Mouse (Mus musculus) hindbrain, embryonic 13.5 days (tissue): Measurements from ENCODE around the gene Ccdc73. TPM values are rescaled to one million over a fixed set of nuclear protein-coding genes. Genes with fewer than 3 reads are reported as not detected.
"Not testable (repeated sequence)": the region's sequence is repeated elsewhere in the genome, so short reads cannot be mapped to it uniquely, and the experiment has no call there.

Source experiments
- ATAC-seq: fragments of 200-750 bp; cut with Nextera tagmentation; 2 replicates; pipeline ENCODE4 v1.8.0; 2017; ENCODE audit warnings: moderate TSS enrichment; ENCODE audit not compliant: low FRiP score
- H3K27ac ChIP-seq: fragments of 300-500 bp; sonication (generic); 2 replicates; pipeline ENCODE4 v1.5.1; 2015; ENCODE audit warnings: inconsistent platforms, mild to moderate bottlenecking, moderate library complexity
- H3K27me3 ChIP-seq: fragments of 300-500 bp; sonication (generic); 2 replicates; pipeline ENCODE4 v1.6.1; 2015; ENCODE audit warnings: mild to moderate bottlenecking, inconsistent platforms
- H3K36me3 ChIP-seq: fragments of 300-500 bp; sonication (generic); 2 replicates; pipeline ENCODE4 v1.6.1; 2015; ENCODE audit warnings: mild to moderate bottlenecking, inconsistent platforms
- H3K4me1 ChIP-seq: fragments of 300-500 bp; sonication (generic); replicated peaks from 2 replicates; pipeline ENCODE4 v1.6.1; 2015; ENCODE audit warnings: inconsistent platforms
- H3K4me2 ChIP-seq: fragments of 300-500 bp; sonication (generic); 2 replicates; pipeline ENCODE4 v1.6.1; 2015; ENCODE audit warnings: inconsistent platforms, mild to moderate bottlenecking, moderate library complexity
- H3K4me3 ChIP-seq: fragments of 300-500 bp; sonication (generic); 2 replicates; pipeline ENCODE4 v1.5.1; 2015; ENCODE audit warnings: mild to moderate bottlenecking, inconsistent platforms
- H3K9ac ChIP-seq: fragments of 300-500 bp; sonication (generic); 2 replicates; pipeline ENCODE4 v1.6.1; 2015; ENCODE audit warnings: mild to moderate bottlenecking, inconsistent platforms
- H3K9me3 ChIP-seq: fragments of 300-500 bp; sonication (generic); 2 replicates; pipeline ENCODE4 v1.6.1; 2016; ENCODE audit warnings: inconsistent platforms
- WGBS: fragments of 180-500 bp; shearing (Covaris S2); methylation state at CpG from one replicate; pipeline ENCODE4 v1.1.7; 2015; 5-methylcytosine and 5-hydroxymethylcytosine counted together
- polyA plus RNA-seq: library from polyadenylated mRNA; unstranded; fragments of >200 nt; fragmentation: Nextera tagmentation; extraction: Ambion mirVana; gene quantifications from 2 replicates; pipeline ENCODE4 v1.2.1, GENCODE M21; 2015

Ccdc73 gene
- polyA plus RNA-seq, 1 experiment from 2014 or later = 7.1 TPM

DNA sequence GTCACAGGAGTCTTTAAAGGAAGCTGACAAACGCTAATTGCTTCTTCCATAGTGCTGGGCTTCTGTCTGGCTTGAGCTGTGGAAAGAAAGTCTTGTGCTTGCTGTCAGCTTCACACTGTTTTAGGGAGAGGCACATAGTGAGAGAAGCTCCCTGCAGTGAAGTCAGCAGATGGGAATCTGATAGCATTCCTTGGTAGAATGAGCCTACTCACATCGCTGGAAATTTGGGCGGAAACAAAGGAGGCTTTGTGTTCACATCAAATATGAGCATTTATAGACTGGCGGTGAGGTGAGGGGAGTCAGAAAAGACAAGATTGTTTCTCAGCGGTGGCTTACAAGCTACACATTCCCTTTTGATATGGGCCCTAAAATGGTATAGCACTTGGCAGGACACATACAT lies 15.9 kb upstream of the Ccdc73 start:
- no peak overlapping the region for H3K9ac ChIP-seq

DNA sequence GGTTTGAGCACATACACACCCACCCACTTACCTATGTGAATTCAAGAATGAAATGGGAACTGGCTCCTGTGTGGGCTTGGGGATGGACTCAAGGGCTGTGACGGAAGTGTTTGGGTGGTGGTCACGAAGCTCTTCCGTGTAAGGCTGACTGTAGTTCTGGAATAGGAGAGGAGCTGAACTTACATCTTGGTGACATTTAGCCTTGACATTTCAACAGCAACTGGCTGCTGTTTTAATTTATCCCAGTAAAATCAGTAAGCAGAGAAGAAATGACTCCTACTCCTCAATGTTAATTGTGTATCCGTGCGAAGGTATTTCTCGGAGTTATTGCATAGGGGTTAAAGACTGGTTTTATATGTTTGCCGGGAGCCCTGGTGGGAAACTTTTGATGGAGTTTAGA lies 15.1 kb upstream of the Ccdc73 start:
- H3K4me3 ChIP-seq = no peak overlapping the region
- H3K9me3 ChIP-seq = no peaks in the 10 kb centered on the region
- 90% methylated on average over 7 of the region's 7 CpGs for WGBS
- H3K4me2 ChIP-seq = no peak overlapping the region
- H3K4me1 ChIP-seq = peaks cover 11% of the 10 kb centered on the region
- H3K36me3 ChIP-seq = no peaks in the 10 kb centered on the region
- H3K9ac ChIP-seq = no peak overlapping the region
- no peak overlapping the region for H3K27ac ChIP-seq
- H3K27me3 ChIP-seq = peaks cover 32% of the 10 kb centered on the region
- ATAC-seq = no peak

More for the DNA sequence above, 15.9 kb upstream of the Ccdc73 start:
- H3K4me3 ChIP-seq = no peak overlapping the region
- H3K4me2 ChIP-seq = no peak overlapping the region
- 22% methylated on average over 5 of the region's 5 CpGs for WGBS
- peaks cover 11% of the 10 kb centered on the region for H3K4me1 ChIP-seq
- H3K27me3 ChIP-seq = peaks cover 32% of the 10 kb centered on the region
- H3K9me3 ChIP-seq = no peaks in the 10 kb centered on the region
- H3K36me3 ChIP-seq = no peaks in the 10 kb centered on the region
- ATAC-seq = no peak
- H3K27ac ChIP-seq = no peak overlapping the region

DNA sequence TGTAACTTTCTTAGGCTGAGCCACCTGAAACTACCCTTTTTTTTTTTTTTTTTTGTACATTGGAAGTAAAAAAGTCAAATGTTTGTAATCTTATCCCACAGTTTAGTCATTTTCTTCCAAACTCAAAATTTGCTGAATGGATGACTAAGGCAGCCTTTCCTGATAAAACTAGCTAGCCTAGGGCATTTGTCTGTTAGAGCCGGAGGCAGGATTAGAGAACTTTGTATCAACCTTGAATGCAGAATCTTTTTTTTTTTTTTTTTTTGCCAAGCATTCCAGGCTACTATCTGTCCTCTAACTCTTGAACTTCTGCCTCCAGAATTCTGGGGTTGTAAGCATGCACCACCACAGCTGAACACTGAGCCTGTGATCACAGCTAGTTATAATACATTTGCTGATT lies 12.8 kb upstream of the Ccdc73 start:
- H3K27me3 ChIP-seq = peaks cover 14% of the 10 kb centered on the region; the same call in 1 of the 2 replicates
- H3K4me3 ChIP-seq = no peak overlapping the region
- peaks cover 1% of the 10 kb centered on the region; the same call in 1 of the 2 replicates for H3K4me1 ChIP-seq
- H3K36me3 ChIP-seq = no peaks in the 10 kb centered on the region
- 93% methylated on average over 1 of the region's 1 CpGs for WGBS
- ATAC-seq = no peak
- H3K9ac ChIP-seq = no peak overlapping the region
- no peak overlapping the region for H3K4me2 ChIP-seq
- no peak overlapping the region for H3K27ac ChIP-seq
- H3K9me3 ChIP-seq = no peaks in the 10 kb centered on the region

DNA sequence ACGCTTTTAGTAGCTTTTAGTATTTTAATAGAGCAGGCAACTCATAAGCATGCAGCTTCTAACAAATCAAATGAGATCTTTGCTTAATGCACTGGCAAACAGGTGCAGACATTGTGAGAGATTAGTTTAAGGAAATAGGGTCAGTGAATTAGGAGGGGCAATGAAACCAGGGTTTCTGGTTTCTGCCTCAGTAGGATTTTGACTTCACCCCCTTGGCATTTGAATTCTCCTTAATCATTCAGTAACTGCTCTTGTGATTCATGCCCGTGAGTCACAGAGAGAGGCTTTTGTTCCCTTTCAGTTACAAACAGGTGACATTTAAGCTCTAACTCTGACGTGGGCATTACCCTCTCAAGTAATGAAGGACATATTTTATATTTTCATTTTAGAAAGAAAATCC lies 11.9 kb upstream of the Ccdc73 start:
- Histone ChIP-seq H3K9me3 (no peaks in the 10 kb centered on the region), H3K36me3 (no peaks in the 10 kb centered on the region), H3K9ac (no peak overlapping the region), H3K4me3 (no peak overlapping the region), H3K4me1 (no peaks in the 10 kb centered on the region), H3K27ac (no peak overlapping the region), H3K4me2 (no peak overlapping the region), H3K27me3 (peaks cover 10% of the 10 kb centered on the region; the same call in 1 of the 2 replicates)
- 31% methylated on average over 3 of the region's 3 CpGs for WGBS
- ATAC-seq = no peak

DNA sequence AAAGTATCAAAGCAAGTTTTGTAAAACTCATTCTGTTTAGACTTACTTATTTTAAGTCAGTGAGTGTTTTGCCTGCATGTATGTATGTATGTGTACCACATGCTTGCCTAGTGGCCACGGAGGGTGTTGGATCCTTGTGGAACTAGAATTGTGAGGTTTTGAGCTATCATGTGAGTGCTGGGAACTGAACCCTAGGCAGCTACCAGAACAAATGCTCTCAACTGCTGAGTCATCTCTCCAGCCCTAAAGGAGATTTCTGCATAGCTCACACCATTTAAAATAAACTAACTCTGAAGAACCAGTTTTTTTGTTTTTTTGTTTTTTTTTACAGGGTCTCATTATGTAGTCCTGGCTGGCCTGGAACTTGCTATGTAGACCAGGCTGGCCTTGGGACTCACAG lies 11.4 kb upstream of the Ccdc73 start:
- Histone ChIP-seq H3K4me3 (no peak overlapping the region), H3K4me1 (no peaks in the 10 kb centered on the region), H3K27me3 (peaks cover 5% of the 10 kb centered on the region; the same call in 1 of the 2 replicates), H3K9me3 (no peaks in the 10 kb centered on the region), H3K36me3 (no peaks in the 10 kb centered on the region), H3K9ac (no peak overlapping the region), H3K27ac (no peak overlapping the region), H3K4me2 (no peak overlapping the region)
- no peak for ATAC-seq
- 54% methylated on average over 1 of the region's 1 CpGs for WGBS

DNA sequence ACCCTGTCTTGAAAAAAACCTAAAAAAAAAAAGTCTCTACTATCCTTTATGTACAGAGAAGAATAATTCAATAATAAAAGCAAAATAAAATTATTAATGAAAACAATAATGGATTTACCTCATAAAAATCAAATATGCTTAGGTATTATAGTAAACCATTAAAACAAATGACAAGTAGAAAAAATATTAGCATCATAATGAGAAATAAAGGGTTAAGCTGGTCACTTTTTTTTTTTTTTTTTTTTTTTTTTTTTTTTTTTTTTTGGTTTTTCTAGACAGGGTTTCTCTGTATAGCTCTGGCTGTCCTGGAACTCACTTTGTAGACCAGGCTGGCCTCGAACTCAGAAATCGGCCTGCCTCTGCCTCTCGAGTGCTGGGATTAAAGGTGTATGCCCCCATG lies 9.5 kb upstream of the Ccdc73 start:
- not testable (repeated sequence) for H3K4me3 ChIP-seq, H3K9ac ChIP-seq, H3K4me1 ChIP-seq, H3K27me3 ChIP-seq, H3K36me3 ChIP-seq, H3K9me3 ChIP-seq, H3K27ac ChIP-seq, ATAC-seq, H3K4me2 ChIP-seq
- 94% methylated on average over 3 of the region's 3 CpGs for WGBS

DNA sequence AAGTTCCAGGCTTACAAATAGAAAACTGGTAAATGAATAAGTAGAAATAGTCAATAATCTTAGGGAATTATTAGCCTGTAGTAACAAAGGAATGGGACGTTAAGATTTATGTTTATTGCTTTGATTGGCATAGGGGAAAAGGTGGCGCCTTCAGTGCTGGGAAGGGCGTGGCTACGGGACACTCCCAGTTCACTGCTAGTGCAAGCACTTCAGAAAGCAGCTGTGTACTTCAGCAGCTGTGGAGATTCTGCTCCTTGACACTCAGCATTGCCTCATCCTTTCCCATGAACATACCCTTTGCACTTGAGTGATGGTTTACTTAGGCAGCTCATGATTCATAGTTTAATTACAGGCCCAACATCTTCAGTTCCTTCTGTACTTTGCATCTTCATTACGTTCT lies 8.5 kb upstream of the Ccdc73 start:
- Histone ChIP-seq H3K27ac (no peak overlapping the region), H3K4me2 (no peak overlapping the region), H3K36me3 (no peaks in the 10 kb centered on the region), H3K4me1 (no peaks in the 10 kb centered on the region), H3K27me3 (no peaks in the 10 kb centered on the region), H3K4me3 (no peak overlapping the region), H3K9ac (no peak overlapping the region), H3K9me3 (no peaks in the 10 kb centered on the region)
- no peak for ATAC-seq
- 91% methylated on average over 5 of the region's 5 CpGs for WGBS

DNA sequence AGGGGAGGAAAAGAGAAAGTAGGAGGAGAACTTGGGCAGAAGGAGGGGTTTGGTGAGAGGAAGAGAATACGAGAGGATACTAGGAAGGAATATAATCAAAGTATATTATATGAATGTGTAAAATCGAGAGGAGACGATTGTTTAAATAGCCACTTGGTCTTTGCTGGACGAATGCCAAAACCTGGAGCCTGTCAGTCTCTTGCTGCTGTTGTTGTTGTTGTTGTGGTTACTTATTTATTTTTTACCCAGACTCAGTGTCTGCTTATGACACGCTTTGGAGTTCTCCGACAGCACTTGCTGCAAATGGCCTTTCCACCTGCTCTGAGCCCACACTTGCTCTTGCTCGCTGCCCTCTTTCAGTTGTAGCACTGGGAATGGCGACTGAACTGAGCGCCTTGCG lies 7.2 kb upstream of the Ccdc73 start:
- ATAC-seq = no peak
- Histone ChIP-seq H3K27me3 (no peaks in the 10 kb centered on the region), H3K4me2 (no peak overlapping the region), H3K9me3 (no peaks in the 10 kb centered on the region), H3K36me3 (no peaks in the 10 kb centered on the region), H3K27ac (no peak overlapping the region), H3K4me1 (no peaks in the 10 kb centered on the region), H3K9ac (no peak overlapping the region), H3K4me3 (no peak overlapping the region)
- WGBS = 85% methylated on average over 10 of the region's 10 CpGs

DNA sequence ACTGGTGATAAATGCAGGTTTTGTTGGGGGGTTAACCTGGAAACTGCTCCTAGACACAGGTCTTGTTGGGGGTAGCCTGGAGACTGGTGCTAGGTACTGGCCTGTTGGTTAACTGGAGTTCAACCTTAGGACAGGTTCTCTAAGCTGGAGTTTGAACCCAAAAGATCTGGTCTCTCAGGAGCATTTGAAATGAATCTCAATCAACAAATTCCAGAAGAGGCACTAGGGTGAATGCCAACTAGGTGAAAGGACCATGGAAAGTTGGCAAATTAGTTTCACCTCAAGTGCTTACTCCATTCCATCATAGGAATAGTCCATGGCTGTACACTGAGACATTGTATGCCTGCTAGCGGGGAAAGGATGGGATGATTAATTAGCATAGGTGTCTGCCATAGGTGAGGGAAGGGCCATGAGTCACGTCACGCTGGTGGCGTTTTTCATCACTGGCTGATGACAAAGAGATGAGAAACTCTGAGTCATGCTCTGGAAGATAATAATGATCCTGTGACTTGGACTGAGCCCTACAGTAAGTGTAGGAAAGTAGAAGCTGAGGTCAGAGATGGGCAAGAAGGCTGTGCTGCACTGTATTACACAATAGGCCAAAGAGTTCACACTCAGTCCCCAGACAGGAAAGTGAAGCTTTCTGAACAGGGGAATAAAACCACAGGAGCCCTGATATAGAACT lies 3.3 kb upstream of the Ccdc73 start:
- no peak for ATAC-seq
- no peaks in the 10 kb centered on the region for H3K36me3 ChIP-seq
- 91% methylated on average over 4 of the region's 4 CpGs for WGBS
- H3K4me1 ChIP-seq = no peaks in the 10 kb centered on the region
- H3K4me2 ChIP-seq = no peak overlapping the region
- no peak overlapping the region for H3K4me3 ChIP-seq
- H3K9ac ChIP-seq = no peak overlapping the region
- H3K9me3 ChIP-seq = no peaks in the 10 kb centered on the region
- no peak overlapping the region for H3K27ac ChIP-seq
- no peaks in the 10 kb centered on the region for H3K27me3 ChIP-seq

DNA sequence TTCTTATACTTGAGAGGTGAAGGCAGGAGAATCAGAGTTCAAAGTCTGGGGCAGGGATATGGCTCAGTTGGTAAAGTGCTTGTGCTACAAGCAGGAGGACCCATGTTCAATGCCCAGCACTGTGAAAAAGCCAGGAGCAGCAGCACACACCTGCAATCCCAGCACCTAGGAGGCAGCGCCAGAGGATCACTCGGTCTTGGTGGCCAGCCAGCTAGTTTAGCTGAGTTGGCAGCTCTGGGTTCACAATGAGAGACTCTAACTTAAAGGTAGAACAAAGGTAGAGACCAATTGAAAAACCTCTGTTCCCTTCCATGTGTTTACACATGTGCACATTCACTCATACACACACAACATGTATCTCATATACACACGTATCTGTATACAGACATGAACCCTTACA lies 1.5 kb downstream of the Ccdc73 start:
- WGBS = 90% methylated on average over 3 of the region's 3 CpGs
- no peak overlapping the region for H3K27ac ChIP-seq

DNA sequence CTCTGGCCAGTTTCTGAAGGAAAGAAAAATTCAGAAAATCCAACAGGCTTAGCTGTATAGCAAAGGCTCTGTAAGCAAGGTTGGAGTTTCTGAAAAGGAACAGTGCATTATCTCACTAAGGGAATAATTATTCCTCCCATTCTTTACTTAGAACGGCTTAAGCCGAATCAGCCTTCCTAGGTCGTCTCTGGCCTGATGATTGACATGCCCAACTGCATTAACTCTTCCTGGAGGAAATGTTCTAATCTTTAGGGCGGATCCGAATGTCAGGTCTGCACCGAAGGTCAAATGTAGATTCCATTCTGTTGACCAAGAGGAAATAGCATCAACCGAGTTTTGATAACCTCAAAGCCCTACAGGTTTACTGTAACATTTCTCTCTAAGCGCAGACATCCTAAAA lies 11.2 kb downstream of the Ccdc73 start:
- ATAC-seq = no peak
- H3K4me3 ChIP-seq = no peak overlapping the region

More for the DNA sequence above, 1.5 kb downstream of the Ccdc73 start:
- no peak for ATAC-seq
- H3K4me2 ChIP-seq = no peak overlapping the region
- no peaks in the 10 kb centered on the region for H3K4me1 ChIP-seq
- H3K27me3 ChIP-seq = no peaks in the 10 kb centered on the region
- H3K36me3 ChIP-seq = no peaks in the 10 kb centered on the region
- H3K4me3 ChIP-seq = no peak overlapping the region
- no peak overlapping the region for H3K9ac ChIP-seq
- no peaks in the 10 kb centered on the region for H3K9me3 ChIP-seq

DNA sequence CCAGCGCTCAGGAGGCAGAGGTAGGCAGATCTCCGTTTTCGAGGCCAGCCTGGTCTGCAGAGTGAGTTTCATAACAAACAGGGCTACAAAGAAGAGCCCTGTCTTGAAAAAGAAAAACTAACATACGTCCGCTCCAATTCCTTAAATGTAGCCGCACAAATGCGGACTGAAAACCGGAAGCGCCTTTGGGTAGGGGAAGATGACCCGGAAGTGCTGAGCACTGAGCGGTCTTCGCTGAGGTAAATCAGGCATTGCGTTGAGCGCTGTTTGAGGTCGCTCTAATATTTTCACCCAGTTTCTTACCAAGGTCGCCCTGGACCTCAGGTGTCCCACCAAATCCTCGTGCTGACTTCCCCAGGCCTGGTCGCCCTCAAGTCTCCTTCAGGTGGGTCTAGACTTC lies 18.5 kb downstream of the Ccdc73 start:
- H3K4me3 ChIP-seq = no peak overlapping the region
- no peaks in the 10 kb centered on the region for H3K9me3 ChIP-seq
- H3K4me1 ChIP-seq = no peaks in the 10 kb centered on the region
- 92% methylated on average over 18 of the region's 18 CpGs for WGBS
- no peak overlapping the region for H3K4me2 ChIP-seq
- H3K27ac ChIP-seq = no peak overlapping the region
- no peak for ATAC-seq
- no peak overlapping the region for H3K9ac ChIP-seq
- H3K27me3 ChIP-seq = 0 out of 2 replicates have a peak, but pooled peaks cover 6% of the 10 kb centered on the region
- no peaks in the 10 kb centered on the region for H3K36me3 ChIP-seq

More for the DNA sequence above, 11.2 kb downstream of the Ccdc73 start:
- Histone ChIP-seq H3K36me3 (no peaks in the 10 kb centered on the region), H3K4me2 (no peak overlapping the region), H3K9me3 (no peaks in the 10 kb centered on the region), H3K9ac (no peak overlapping the region), H3K27me3 (no peaks in the 10 kb centered on the region), H3K27ac (no peak overlapping the region), H3K4me1 (no peaks in the 10 kb centered on the region)
- 80% methylated on average over 8 of the region's 8 CpGs for WGBS

DNA sequence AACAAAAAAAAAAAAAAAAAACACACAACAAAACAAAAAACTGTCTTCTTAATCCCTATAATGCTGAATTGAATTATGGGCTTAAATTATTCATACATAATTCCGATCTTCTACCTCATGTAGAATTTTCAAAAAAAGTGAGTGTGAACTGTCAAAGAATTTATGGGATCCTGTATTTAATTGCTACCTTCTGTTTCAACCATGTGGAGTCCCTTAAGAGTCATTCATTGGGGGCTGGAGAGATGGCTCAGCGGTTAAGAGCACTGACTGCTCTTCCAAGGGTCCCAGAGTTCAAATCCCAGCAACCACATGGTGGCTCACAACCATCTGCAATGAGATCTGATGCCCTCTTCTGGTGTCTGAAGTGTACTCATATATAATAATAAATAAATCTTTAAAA lies 19.7 kb downstream of the Ccdc73 start:
- ATAC-seq, H3K36me3 ChIP-seq, H3K9ac ChIP-seq, H3K27me3 ChIP-seq, H3K9me3 ChIP-seq, H3K27ac ChIP-seq, H3K4me2 ChIP-seq, H3K4me1 ChIP-seq, H3K4me3 ChIP-seq: not testable (repeated sequence)
- WGBS = 58% methylated on average over 2 of the region's 2 CpGs
